Mouse (Mus musculus): ENCODE measurements around the gene Slc8a1.

DNA sequence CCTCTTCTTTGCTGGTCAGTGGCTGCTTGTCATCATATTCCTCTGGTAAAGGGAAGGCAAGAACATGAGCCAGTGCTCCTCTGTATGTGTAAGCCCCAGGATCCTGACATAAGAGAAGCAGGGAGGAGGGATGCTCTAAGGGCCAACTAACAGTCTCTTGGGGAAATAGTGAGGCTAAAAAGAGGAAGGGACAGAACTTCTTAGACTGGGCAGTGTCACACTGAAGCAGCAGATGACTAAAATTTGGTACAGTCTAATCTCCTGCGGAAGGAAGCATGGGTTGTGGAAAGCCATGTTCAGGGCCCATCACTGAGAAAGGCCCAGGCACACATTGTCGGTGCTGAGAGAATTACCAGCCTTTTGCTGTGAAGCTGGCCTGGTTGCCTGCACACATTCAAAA is 305.4 kb downstream of the Slc8a1 start:
- TF ChIP-seq POLR2A (IDR thresholded peaks at IDR 0.05; ENCODE audit: borderline replicate concordance, control insufficient read depth, low read depth, low read length) = no peak
- no peak for TF ChIP-seq CTCF (IDR thresholded peaks at IDR 0.05; ENCODE audit: control insufficient read depth, insufficient read depth, low read length)

All from bone marrow, adult 2 months (tissue).